Mouse (Mus musculus): ENCODE measurements around the gene Ush2a. TPM values are rescaled to one million over a fixed set of nuclear protein-coding genes. Genes with fewer than 3 reads are reported as not detected.

The Ush2a gene
- total and polyA plus RNA-seq, 3 experiments, result under 0.01 to 0.04 TPM; not detected in 1

GRCm38 (mm10) chr1:188859718-188860117 lies 597.9 kb downstream of the Ush2a start:
- Histone ChIP-seq H3K4me3 (ENCODE audit: control insufficient read depth in 1 of 2, insufficient read depth in 1 of 2, low read depth in 2 of 2, low read length in 2 of 2) (no peak overlapping the region), H3K27me3 (ENCODE audit: control insufficient read depth in 1 of 2, insufficient read depth in 2 of 2, low read length in 2 of 2) (no peaks in the 10 kb centered on the region; a peak in 1 of 4 replicates), H3K9me3 (replicated peaks; ENCODE audit: insufficient read depth, low read length) (no peaks in the 10 kb centered on the region), H3K27ac (ENCODE audit: control insufficient read depth, low read depth, low read length) (no peak overlapping the region), H3K79me2 (ENCODE audit: control insufficient read depth, insufficient read depth, low read length, poor library complexity) (no peaks in the 10 kb centered on the region), H3K9ac (ENCODE audit: control insufficient read depth, low read depth, low read length, poor library complexity, severe bottlenecking) (no peak overlapping the region), H3K4me1 (ENCODE audit: control insufficient read depth in 1 of 2, insufficient read depth in 2 of 2, low read length in 2 of 2) (no peaks in the 10 kb centered on the region), H3K36me3 (ENCODE audit: control insufficient read depth in 1 of 2, insufficient read depth in 2 of 2, low read length in 2 of 2) (no peaks in the 10 kb centered on the region)
- TF ChIP-seq POLR2AphosphoS5 (IDR thresholded peaks at IDR 0.05; ENCODE audit: borderline replicate concordance, low read depth, low read length), result no peak
- TF ChIP-seq NELFE (IDR thresholded peaks at IDR 0.05; ENCODE audit: low read depth, low read length), result no peak
- TF ChIP-seq MYC (IDR thresholded peaks at IDR 0.05; ENCODE audit: low read depth, low read length), result no peak
- TF ChIP-seq TAL1 (IDR thresholded peaks at IDR 0.05; ENCODE audit: low read length), result no peak
- TF ChIP-seq ZMIZ1 (IDR thresholded peaks at IDR 0.05; ENCODE audit: low read depth, low read length), result no peak
- no peak for TF ChIP-seq HCFC1 (IDR thresholded peaks at IDR 0.05; ENCODE audit: low read depth, low read length)
- TF ChIP-seq NRF1 (IDR thresholded peaks at IDR 0.05; ENCODE audit: insufficient read depth, low read depth, low read length, poor library complexity, severe bottlenecking), result no peak
- no peak for TF ChIP-seq GATA1 (IDR thresholded peaks at IDR 0.05; ENCODE audit: low read depth, low read length)
- TF ChIP-seq ZKSCAN1 (IDR thresholded peaks at IDR 0.05; ENCODE audit: low read depth, low read length), result no peak
- TF ChIP-seq EP300 (IDR thresholded peaks at IDR 0.05; ENCODE audit: low read depth in 1 of 2, low read length in 2 of 2), result no peak
- no peak for TF ChIP-seq RCOR1 (IDR thresholded peaks at IDR 0.05; ENCODE audit: low read depth, low read length)
- no peak for TF ChIP-seq ZC3H11A (IDR thresholded peaks at IDR 0.05; ENCODE audit: low read depth, low read length)
- no peak for TF ChIP-seq CHD1 (IDR thresholded peaks at IDR 0.05; ENCODE audit: low read depth, low read length)
- TF ChIP-seq USF2 (IDR thresholded peaks at IDR 0.05; ENCODE audit: borderline replicate concordance in 1 of 2, insufficient read depth in 1 of 2, low read depth in 1 of 2, low read length in 2 of 2), result no peak
- TF ChIP-seq CHD2 (IDR thresholded peaks at IDR 0.05; ENCODE audit: low read length), result no peak
- no peak for TF ChIP-seq USF1 (IDR thresholded peaks at IDR 0.05; ENCODE audit: low read depth, low read length)
- no peak for TF ChIP-seq POLR2A (IDR thresholded peaks at IDR 0.05; ENCODE audit: control insufficient read depth in 1 of 2, insufficient read depth in 1 of 2, low read depth in 1 of 2, low read length in 2 of 2, poor library complexity in 1 of 2)
- no peak for DNase-seq (ENCODE audit: low read depth, low spot score)

GRCm38 (mm10) chr1:188865881-188866280 lies 604.1 kb downstream of the Ush2a start:
- Histone ChIP-seq H3K27ac (ENCODE audit: control insufficient read depth, low read depth, low read length) (no peak overlapping the region), H3K27me3 (ENCODE audit: control insufficient read depth in 1 of 2, insufficient read depth in 2 of 2, low read length in 2 of 2) (no peaks in the 10 kb centered on the region; a peak in 1 of 4 replicates), H3K36me3 (ENCODE audit: control insufficient read depth in 1 of 2, insufficient read depth in 2 of 2, low read length in 2 of 2) (no peaks in the 10 kb centered on the region), H3K4me3 (ENCODE audit: control insufficient read depth in 1 of 2, insufficient read depth in 1 of 2, low read depth in 2 of 2, low read length in 2 of 2) (no peak overlapping the region), H3K79me2 (ENCODE audit: control insufficient read depth, insufficient read depth, low read length, poor library complexity) (no peaks in the 10 kb centered on the region), H3K9ac (ENCODE audit: control insufficient read depth, low read depth, low read length, poor library complexity, severe bottlenecking) (no peak overlapping the region), H3K4me1 (ENCODE audit: control insufficient read depth in 1 of 2, insufficient read depth in 2 of 2, low read length in 2 of 2) (no peaks in the 10 kb centered on the region), H3K9me3 (replicated peaks; ENCODE audit: insufficient read depth, low read length) (no peaks in the 10 kb centered on the region)
- DNase-seq (ENCODE audit: low read depth, low spot score), result no peak
- TF ChIP-seq MYB (IDR thresholded peaks at IDR 0.05; ENCODE audit: low read depth, low read length) (no peak), ZC3H11A (IDR thresholded peaks at IDR 0.05; ENCODE audit: low read depth, low read length) (no peak), NRF1 (IDR thresholded peaks at IDR 0.05; ENCODE audit: insufficient read depth, low read depth, low read length, poor library complexity, severe bottlenecking) (no peak), MEF2A (IDR thresholded peaks at IDR 0.05; ENCODE audit: extremely low read depth, insufficient replicate concordance, low read depth, low read length, poor library complexity, severe bottlenecking) (no peak), GABPA (IDR thresholded peaks at IDR 0.05; ENCODE audit: low read depth, low read length) (no peak), CHD2 (IDR thresholded peaks at IDR 0.05; ENCODE audit: low read length) (no peak), RAD21 (IDR thresholded peaks at IDR 0.05; ENCODE audit: low read depth, low read length) (no peak), ZNF384 (IDR thresholded peaks at IDR 0.05; ENCODE audit: low read depth, low read length) (no peak)

Measured in MEL (cell line).